Mouse (Mus musculus) adipose tissue, adult 10 weeks (tissue): ENCODE results near the gene Med25. TPM values are rescaled to one million over a fixed set of nuclear protein-coding genes. Genes with fewer than 3 reads are reported as not detected.

ENCODE experiments used
- polyA plus RNA-seq: library from polyadenylated mRNA; stranded (reverse); fragments of 350-450 nt; fragmentation: Illumina TruSeq; extraction: RNeasy Lipid Tissue Mini Kit (QIAGEN cat#74804); gene quantifications from one replicate; pipeline ENCODE4 v1.2.3, GENCODE M21; 2014; ENCODE audit warnings: low read depth, low replicate concordance

Gene Med25
- 66.0 TPM for polyA plus RNA-seq

DNA sequence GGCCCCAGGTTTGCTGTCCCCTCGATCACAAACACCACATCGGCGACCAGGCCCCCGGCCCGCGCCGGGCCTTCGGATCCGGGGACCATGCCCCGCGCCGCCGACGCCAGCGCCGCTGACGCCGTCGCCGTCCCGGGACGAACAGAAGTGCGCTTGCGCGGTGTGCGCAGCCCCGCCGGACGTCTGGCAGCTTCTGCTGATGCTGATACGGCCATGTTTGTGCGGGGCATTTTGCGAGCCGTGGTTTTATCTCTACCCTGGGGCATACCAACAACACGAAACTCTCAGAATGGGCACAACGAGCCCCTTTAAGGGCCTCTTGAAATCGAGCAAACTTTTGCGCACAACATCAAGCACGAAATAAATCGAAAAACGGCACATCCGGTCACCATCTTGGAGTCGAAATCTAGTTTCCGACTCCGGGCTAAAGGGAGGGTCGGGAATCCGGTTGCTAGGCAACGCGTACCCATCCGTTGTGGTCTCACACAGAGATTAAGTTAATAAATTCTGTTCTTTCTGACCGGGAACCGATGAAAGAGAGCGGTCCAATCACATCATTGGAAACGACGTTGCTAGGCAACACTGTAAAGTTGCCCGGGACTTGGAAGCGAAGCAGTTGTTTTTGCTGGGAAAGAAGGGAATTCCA, at the start of gene Med25:
TSS of gene Med25 (minus strand) at position 437 of the 646 bp plus-strand sequence.

DNA sequence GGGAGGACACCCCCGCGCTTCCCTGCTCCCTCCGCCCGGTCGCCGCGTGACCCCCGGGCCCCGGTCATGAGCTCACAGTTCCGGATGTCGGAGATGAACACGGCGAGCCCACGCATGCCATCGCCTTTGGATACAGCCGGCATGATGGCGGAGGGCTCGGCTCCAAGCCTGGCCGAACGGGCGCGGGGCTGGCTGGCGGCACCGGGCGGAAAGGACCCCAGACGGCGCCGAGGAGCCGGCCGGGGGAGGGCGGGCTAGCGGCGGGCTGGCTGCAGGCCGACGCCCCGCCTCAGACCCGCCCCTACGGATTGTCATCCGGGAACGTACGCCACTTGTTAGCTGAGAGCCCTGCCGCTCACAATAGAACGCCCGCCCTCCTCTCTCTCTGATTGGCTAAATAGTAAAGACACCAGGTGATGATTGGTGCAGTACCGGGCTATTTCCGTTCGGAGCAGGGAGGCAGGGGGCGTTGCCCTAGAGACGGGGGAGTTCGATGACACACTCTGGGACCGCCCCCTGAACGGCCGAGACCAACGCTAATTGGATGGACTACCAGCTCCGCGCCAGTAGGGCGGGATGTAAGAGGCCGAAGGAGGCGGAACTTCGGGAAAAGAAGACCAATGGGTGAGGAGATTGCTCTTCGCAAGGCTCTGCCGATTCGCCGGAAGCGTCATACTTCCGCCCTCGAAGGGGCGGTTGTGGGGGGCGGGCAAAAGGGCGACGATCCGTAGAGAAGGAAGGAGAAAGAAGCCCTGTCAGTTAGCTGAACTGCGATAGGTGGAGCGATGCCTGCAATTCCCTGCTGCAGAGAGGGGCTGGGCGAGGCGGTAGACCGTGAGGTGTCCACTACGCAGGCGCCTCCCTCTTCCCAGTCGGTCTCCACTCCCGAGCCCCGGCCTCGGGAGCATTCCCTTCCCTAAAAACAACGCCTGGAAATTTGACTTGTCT, 37.0 kb upstream of the Med25 start, which contains the start of gene Ap2a1:
TSS of gene Ap2a1 (minus strand) at position 293 of the 948 bp plus-strand sequence.

DNA sequence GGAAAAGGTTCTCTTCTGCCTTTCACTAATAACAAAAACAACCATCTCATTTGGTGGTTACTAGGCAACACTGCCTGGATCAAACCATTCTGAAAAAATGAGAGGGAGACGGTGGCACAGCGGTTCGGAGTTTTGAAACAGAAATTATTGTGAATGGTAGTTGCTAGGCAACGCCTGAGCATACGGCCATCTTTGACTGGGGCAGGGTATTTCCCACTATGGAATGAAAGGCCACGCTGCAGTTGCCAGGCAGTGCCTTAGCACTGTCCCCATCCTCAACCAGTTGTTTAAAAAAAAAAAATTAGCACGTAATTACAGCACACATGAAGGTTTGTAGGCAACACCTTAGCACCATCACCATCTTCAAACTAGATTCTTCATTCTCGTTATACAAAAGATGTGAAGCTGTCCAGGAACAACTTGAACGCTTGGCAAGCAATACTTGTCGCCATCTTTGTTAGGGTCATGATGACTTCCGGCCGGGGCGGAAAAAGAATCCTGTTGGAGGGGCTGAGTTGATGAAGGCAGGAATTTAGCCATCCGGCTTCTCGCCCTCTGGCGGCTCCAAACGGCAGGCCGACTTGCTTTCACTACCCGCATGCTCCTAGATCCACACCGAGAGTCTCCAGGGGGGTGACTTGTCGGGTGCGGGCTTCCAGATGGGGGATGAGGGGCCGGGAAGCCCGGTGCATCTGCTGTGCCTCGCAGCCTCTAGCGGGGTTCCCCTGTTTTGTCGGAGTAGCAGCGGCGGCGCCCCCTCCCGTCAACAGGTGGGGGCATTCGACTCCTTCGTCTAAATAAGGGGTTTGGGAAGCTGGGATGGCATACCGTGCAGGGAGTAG, 3.3 kb upstream of the Med25 start, which contains the start of gene Fuz:
TSS of gene Fuz (plus strand) at position 487 of the 842 bp plus-strand sequence.

DNA sequence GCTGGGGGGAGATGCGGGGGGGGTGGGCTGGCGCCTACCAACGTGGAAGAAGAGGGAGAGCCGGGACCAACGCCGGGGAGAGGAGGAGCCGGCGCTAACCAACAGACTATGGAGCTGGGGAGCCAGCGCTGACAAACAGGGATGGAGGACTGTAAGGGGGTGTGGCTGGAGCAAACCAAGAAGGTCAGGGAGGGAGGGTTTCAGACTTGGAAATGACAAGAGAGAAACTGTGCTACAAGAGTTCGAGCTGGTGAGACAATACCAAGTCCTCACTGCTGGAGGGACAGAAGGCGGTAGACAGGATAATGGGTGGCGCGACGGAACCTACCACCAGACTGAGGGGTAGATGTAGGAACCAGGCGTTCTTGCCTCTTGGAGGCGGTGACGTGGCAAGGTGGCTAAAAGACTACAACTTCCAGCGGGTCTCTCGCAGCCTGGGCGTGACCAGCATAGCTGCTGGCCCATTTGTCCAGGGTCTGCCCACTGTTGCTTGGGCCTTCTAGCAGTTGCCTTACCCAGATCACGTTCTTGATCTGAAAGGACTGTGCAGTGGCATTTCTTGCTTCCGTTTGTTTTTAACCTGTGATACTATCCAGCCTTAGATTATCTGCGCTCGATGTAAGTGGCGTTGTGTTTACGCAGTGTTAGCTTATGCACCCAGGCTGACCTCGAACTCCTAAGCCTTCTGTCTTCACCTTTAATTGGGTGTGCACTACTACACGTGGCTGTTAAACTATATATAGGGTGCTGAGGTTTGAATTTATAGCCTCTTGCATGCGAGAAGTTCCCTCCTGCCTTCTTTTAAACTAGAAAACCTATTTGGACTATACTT, 22.6 kb downstream of the Med25 start, which contains the start of gene Ptov1:
TSS of gene Ptov1 (minus strand) at position 92 of the 832 bp plus-strand sequence.

DNA sequence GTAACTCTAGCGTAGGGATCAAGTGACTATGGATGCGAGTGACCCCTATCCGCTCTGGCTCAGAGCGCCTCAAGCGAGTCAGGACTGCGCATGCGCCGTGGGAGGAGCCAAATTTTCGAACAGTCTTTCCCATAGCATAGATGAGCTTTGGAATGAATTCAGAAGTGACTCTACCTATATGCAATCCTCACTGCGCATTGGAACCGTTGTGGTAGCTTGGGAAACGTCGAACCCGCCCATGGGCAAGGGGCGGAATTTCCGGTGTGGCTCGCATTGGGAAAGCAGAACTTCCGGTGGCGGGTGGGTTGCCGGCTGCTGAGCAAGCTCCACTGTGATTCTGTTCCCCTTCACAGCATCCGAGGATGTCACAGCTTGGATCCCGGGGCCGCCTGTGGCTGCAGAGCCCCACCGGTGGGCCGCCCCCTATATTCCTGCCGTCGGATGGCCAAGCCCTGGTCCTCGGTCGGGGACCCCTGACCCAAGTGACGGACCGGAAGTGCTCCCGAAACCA, 35.4 kb downstream of the Med25 start, which contains the start of gene Pnkp:
TSS of gene Pnkp (plus strand) at position 98 of the 511 bp plus-strand sequence.

DNA sequence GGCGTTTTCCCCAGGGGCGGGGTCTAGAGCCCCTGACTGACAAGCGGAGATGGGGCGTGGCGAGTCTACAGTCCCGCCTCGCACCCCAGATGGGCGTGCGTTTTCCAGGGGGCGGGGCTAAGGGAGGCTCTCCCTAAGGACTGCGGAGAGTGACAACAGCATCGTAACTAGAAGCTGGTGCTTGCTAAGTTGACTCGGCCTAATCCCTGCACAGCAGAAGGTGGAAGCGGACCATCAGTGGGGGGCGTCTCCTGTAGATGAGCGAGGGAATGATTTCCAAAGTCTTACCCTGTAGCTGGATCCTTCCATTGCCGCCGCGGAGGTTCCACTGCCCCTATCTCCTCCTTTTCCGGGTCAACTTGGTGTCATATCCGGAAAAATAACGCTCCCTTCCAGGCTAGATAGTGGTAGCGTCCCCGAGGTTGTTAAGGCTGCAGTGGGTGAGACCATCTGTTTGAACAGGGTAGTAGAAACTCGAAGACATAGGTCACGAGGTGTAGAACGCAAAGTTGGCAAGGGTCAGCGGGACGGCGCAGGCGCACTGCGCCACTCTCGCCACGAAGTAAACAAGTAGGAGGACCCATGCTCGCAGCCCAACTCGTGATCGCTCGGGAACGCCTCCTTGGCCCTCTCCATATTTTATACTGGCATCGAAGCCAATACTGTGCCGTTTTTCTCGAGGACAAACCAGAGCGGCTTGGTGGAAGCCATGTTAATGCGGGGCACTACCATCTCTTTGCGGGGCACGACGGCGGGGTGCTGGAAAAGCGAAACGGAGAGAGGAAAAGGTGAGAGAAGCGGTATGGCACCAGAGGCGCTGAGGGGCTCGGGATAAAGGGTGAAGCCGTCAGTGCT, 43.7 kb downstream of the Med25 start, which contains the start of the genes Akt1s1 and Tbc1d17:
TSS of gene Akt1s1 (plus strand) at position 431 of the 855 bp plus-strand sequence.
TSS of gene Tbc1d17 (minus strand) at position 519 of the 855 bp plus-strand sequence.

Other genes starting within 250 kb of the Med25 start
- 9.1 TPM for gene Myh14, start 221.9 kb downstream of the Med25 start, polyA plus RNA-seq
- 5.2 TPM for gene Izumo2, start 184.0 kb downstream of the Med25 start, polyA plus RNA-seq
- 29.0 TPM for gene Vrk3, start 144.3 kb downstream of the Med25 start, polyA plus RNA-seq
- 0.26 TPM for gene Zfp473, start 141.7 kb downstream of the Med25 start, polyA plus RNA-seq
- 20.1 TPM for gene Nup62, start 76.6 kb downstream of the Med25 start, polyA plus RNA-seq
- 3.5 TPM for gene Il4i1, start 76.3 kb downstream of the Med25 start, polyA plus RNA-seq
- gene Atf5, start 76.1 kb downstream of the Med25 start, polyA plus RNA-seq = 71.7 TPM
- 54.3 TPM for gene Akt1s1, start 43.7 kb downstream of the Med25 start, polyA plus RNA-seq
- 65.2 TPM for gene Tbc1d17, start 43.6 kb downstream of the Med25 start, polyA plus RNA-seq
- 30.0 TPM for gene Pnkp, start 35.6 kb downstream of the Med25 start, polyA plus RNA-seq
- 146 TPM for gene Ptov1, start 22.9 kb downstream of the Med25 start, polyA plus RNA-seq
- gene Fuz, start 3.4 kb upstream of the Med25 start, polyA plus RNA-seq = 22.8 TPM
- 62.5 TPM for gene Ap2a1, start 36.8 kb upstream of the Med25 start, polyA plus RNA-seq
- 12.6 TPM for gene Tsks, start 50.5 kb upstream of the Med25 start, polyA plus RNA-seq
- gene Cpt1c, start 82.1 kb upstream of the Med25 start, polyA plus RNA-seq = 8.7 TPM
- 132 TPM for gene Prmt1, start 93.9 kb upstream of the Med25 start, polyA plus RNA-seq
- 87.2 TPM for gene Irf3, start 104.9 kb upstream of the Med25 start, polyA plus RNA-seq
- 18.5 TPM for gene Bcl2l12, start 106.0 kb upstream of the Med25 start, polyA plus RNA-seq
- gene Scaf1, start 123.7 kb upstream of the Med25 start, polyA plus RNA-seq = 57.7 TPM
- gene Rras, start 125.2 kb upstream of the Med25 start, polyA plus RNA-seq = 131 TPM
- 15.7 TPM for gene Prr12, start 160.2 kb upstream of the Med25 start, polyA plus RNA-seq
- gene Nosip, start 169.7 kb upstream of the Med25 start, polyA plus RNA-seq = 43.3 TPM
- 40.3 TPM for gene Prrg2, start 170.0 kb upstream of the Med25 start, polyA plus RNA-seq
- 67.3 TPM for gene Rcn3, start 199.5 kb upstream of the Med25 start, polyA plus RNA-seq
- gene Fcgrt, start 211.1 kb upstream of the Med25 start, polyA plus RNA-seq = 149 TPM
- gene Rps11, start 231.7 kb upstream of the Med25 start, polyA plus RNA-seq = 1,035 TPM
- gene Rpl13a, start 236.0 kb upstream of the Med25 start, polyA plus RNA-seq = 2,139 TPM
- gene Gm45713, start 243.5 kb upstream of the Med25 start, polyA plus RNA-seq = not detected
- gene Flt3l, start 243.7 kb upstream of the Med25 start, polyA plus RNA-seq = 23.0 TPM